Mouse (Mus musculus): ENCODE measurements at regions not wholly inside any gene's neighbourhood (a gene's known extent, or its start where the extent isn't known, plus 50 kb on each side); places are given as distances from the start of the nearest gene placed in this dataset.

DNA sequence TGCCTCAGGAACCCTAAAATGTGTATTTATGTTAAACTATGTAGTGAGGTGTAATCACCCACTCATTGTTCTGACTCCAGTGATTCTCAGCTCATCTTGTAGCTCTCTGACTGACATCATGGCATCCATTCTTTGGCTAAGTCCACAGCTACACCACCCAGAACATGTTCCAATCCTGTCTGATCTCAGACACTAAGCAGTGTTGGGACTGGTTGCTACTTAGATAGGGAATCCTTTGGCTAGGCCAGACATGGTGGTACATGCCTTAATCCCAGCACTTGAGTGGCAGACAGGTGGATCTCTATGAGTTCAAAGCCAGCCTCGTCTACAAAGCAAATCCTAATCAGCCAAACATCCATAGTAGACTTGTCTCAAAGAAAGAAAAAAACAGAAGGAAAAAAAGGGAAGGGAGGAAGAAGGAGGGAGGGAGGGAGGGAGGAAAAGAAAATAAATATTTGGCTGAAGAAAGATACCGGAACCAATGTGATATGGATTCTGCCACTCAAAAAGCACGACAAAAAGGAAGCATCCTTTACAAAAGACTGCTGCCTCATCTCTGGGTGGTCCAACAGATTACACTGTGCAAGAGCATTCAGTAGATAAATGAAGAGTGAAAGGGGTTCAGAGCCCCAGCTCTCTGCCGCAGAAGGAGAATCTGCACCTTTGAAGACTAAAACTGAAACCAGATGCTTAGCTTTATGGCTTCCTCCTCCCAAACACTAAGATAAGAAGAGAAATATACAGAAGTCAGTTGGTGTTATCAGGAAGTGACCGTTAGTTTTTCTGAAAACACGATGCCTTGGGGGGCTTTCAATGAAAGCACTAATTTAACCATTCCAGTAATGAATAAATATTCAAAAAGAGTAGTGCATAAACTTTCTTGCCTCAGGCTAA is 51.5 kb upstream of the Med13 start:
- in situ Hi-C loops (cut with MboI; ENCODE audit: unreplicated experiment in 2 of 2) = no loop called here

DNA sequence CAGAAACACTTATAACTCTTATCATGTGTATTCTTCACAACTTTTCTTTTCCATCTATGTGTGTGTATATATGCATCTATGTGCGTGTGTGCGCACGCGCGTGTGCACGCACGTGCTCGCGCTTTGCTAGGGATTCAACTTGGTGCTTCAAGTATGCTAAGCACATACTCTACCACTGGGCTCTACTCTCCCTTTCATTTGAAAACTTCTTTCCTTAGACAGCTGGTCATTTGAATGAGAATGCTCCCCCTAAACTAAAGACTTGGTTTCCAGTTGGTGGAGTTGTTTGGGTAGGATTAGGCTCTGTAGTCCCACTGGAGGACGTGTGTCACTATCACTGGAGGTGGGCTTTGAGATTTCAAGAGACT is 52.2 kb upstream of the Med13 start:
- in situ Hi-C loops (cut with MboI; ENCODE audit: unreplicated experiment in 2 of 2) = no loop called here

DNA sequence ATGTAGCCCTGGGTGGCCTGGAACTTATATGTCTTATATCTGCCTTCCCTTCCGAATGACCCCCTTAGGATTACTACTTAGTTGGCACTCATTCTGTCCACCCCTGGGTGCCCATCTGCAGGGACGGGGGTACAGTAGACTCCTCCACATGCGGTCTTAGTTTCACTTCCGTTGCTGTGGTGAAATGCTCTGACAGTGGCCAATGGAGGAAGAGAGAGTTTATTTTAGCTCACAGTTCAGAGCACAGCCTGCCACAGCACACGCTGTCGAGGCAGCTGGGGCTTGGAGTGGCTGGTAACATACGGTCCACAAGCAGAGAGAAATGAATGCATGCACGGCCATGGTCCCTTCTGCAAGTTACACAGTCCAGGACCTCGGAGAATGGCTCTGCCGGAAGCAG is 53.1 kb upstream of the Med13 start:
- in situ Hi-C loops (cut with MboI; ENCODE audit: unreplicated experiment in 2 of 2) = no loop called here

DNA sequence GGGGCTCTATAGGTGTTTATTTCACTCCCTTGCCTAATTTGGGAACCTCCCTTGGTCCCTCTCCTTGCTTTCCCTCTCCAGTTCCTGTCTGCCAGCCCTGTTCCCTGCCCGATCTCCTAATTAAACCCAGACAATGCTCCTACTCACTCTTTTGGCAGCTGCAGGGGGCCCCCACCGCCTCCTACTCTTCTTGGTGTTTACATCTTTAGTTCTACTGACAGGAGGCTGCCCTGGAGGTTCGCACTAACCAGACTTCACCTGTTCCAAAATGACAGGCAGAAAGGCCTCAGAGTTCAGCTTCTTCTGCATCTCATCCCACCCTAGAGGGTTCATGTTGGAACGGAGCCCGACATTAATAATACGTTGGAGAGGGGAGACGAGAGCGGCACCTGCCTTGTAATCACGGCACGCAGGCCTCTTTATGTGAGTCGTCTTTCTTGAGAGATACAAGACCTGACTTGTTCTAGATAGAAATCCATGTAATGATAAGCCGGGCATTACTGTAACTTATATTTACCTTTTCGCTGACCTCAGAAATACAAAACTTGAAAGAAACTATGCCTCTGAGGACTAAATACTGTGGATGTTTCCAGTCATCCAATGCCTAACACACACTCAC is 55.5 kb upstream of the Med13 start:
- in situ Hi-C loops (cut with MboI; ENCODE audit: unreplicated experiment in 2 of 2) = no loop called here

DNA sequence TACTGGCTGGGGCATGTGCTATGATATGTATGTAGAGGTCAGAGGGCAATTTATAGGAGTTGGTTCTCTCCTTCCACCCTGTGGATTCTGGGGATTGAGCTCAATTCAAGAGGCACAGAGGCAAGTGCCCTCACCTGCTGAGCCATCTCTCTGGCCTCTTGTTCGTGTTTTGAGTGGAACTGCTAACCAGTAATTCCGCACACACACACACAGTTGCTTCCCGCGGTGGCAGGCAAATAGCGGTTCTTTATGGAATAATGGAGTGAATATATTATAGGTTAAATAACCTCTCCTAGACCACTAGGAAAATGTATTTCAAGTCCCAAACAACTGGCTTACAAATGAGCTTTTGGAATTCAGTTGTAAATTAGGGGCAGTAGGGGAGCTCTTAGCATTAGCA is 59.1 kb upstream of the Med13 start:
- in situ Hi-C loops (cut with MboI; ENCODE audit: unreplicated experiment in 2 of 2) = no loop called here

DNA sequence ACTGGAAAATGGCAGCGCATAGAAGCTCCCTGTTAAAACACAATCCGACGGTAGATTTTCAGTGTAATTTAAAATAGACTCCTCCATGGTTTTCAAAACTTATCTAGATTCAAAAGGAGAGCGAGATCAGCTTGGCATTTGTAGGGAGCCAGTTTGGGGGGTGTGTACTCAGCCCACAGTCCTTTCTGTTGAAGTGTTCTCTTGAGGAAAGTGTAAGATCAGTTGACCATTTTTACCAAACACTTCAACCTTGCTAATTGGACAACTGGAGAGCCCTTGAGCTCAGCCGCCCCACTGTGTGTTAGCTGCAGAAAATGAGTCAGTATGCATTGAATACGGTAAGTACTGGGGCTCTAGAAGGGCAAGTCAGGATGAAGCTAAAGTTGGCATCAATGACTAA is 59.8 kb upstream of the Med13 start:
- in situ Hi-C loops (cut with MboI; ENCODE audit: unreplicated experiment in 2 of 2) = no loop called here

DNA sequence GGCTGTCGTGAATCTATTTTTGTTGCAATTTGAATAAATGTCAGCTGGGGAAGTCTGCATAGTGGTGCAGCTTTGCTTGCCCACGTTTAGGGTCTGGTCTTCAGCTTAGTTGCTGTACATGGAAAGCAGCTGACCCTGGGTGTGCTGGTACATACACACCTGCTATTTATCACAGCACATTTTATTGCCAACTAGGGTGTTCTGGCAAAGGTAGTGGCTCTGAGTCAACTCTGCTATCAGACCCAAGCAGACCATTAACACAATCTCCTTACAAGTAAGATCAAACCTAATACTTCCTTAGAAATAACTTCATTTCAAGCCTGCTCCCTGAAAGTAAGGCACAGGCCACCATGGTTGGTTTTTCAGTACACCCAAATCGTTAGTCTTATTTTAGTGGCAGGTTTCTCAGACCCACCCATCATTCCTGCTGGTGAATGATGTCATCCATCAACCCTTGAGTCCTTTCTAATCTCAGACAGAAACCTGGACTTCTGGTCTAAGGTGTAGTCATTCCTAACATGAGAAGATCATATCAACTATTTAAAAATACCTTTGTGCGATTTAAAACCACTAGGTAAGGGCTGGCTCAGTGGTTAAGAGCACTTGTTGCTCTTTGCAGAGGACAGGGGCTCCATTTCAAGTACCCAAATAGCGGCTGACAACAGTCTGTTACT is 62.5 kb upstream of the Med13 start:
- in situ Hi-C loops (cut with MboI; ENCODE audit: unreplicated experiment in 2 of 2) = no loop called here

DNA sequence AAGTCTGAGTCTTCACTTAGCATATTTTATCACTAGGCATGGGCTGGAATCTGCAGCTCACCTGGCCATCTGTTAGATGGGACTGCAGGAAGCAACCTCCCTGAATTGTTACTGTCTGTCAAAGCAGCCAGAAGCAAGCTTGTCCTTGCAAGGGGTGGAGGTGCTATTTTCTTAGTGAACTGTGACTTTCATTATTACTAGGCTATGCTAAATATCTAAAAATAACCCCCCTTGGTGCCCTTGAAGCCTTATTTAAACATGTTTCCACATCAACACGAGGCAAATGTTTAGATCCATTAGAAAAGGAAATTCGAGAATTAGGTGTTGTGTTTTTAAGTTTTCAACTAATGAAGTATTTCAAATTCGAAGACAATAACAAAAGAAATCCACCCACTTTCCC is 55.5 kb upstream of the Rnft1 start:
- in situ Hi-C loops (cut with MboI; ENCODE audit: unreplicated experiment in 2 of 2) = no loop called here

DNA sequence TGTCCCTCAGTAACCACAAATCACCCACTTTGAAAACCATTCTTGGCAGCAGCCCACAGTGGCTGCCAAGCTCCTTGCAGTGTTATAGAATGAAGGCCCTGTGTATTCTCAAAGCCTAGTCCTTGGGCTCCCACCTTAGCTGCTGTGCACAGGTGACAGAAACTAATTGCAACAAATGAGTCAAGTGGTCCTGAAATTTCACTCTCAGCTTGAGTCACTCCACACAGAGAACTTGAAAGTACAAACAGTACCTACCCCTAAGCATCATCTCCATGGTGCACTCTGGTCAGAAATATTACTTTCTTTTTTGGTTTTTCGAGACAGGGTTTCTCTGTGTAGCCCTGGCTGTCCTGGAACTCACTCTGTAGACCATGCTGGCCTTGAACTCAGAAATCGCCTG is 54.2 kb upstream of the Rnft1 start:
- in situ Hi-C loops (cut with MboI; ENCODE audit: unreplicated experiment in 2 of 2) = loop anchor here in 1 of 2 experiments (10.0 kb wide), 1 partner anchor 125 kb away; no protein-coding TSS in a partner anchor

DNA sequence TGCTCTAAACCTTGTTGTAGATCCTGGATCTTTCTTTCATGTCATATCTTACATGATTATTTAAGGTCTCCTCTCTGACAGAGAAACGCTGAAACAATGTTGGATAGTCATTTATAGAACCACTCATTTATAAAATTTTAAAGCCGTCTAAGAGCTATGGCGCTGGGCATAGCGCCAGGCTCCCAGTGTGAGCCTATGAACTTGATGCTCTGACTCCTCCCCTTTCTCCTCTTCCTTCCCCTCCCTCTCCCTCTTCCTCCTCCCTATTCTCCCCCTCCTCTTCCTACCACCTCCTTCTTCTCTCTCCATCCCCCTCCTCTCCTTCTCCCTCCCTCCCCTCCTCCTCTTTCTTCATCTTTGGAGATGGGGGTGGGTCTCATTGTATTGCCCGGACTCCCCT is 52.9 kb upstream of the Rnft1 start:
- in situ Hi-C loops (cut with MboI; ENCODE audit: unreplicated experiment in 2 of 2) = loop anchor here in 1 of 2 experiments (10.0 kb wide), 1 partner anchor 127 kb away; no protein-coding TSS in a partner anchor

DNA sequence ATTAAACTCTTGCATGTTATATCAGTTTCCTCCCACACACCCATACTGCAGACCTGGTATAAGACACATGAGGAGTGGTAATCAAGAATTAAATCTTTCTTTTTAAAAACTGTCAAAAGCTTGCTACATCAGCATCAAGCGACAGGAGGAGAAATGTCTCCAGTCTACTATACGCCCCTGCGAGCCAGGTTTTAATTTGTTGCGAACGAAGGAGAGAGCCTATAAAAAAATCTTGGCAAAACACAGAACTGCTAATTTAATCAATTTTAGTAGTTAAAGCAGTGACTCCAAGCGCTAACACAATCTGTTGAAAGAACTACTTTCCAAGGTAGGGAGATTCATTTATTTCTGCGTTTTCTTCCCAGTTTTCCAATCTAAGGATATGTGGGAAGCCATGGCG is 50.4 kb upstream of the Rnft1 start:
- in situ Hi-C loops (cut with MboI; ENCODE audit: unreplicated experiment in 2 of 2) = loop anchor here in 1 of 2 experiments (10.0 kb wide), 1 partner anchor 129 kb away; no protein-coding TSS in a partner anchor
